Mouse (Mus musculus): ENCODE results near the gene Pigk. TPM values are rescaled to one million over a fixed set of nuclear protein-coding genes. Genes with fewer than 3 reads are reported as not detected.

Gene Pigk
- polyA plus RNA-seq, 1 experiment from 2014 or later, result 42.4 TPM

- H3K27me3 ChIP-seq (ENCODE audit: control insufficient read depth, insufficient read depth, low read length), result no peaks in the 10 kb centered on the region
- H3K4me2 ChIP-seq (ENCODE audit: low read depth), result no peak overlapping the region
- H3K27ac ChIP-seq (ENCODE audit: low read depth, low read length), result no peak overlapping the region
- no peak overlapping the region for H3K9ac ChIP-seq (ENCODE audit: low read length)
- no peak for DNase-seq (ENCODE audit: low spot score)
- 84% methylated on average over 11 of the region's 11 CpGs for WGBS
- H3K36me3 ChIP-seq (ENCODE audit: control insufficient read depth, insufficient read depth, low read length), result no peaks in the 10 kb centered on the region
- H3K4me1 ChIP-seq (ENCODE audit: control insufficient read depth, insufficient read depth, low read length), result no peaks in the 10 kb centered on the region
- ATAC-seq (ENCODE audit: insufficient read depth, low FRiP score, low TSS enrichment), result no peak
- no peak overlapping the region for H3K4me3 ChIP-seq (ENCODE audit: low read depth, low read length)
- no peaks in the 10 kb centered on the region for H3K9me3 ChIP-seq (ENCODE audit: control insufficient read depth, low read length)
Measured at GRCm38 (mm10) chr3:152947031-152947640, 233.2 kb downstream of the Pigk start.

- Histone ChIP-seq H3K4me2 (ENCODE audit: low read depth) (no peak overlapping the region), H3K27ac (ENCODE audit: low read depth, low read length) (no peak overlapping the region), H3K27me3 (ENCODE audit: control insufficient read depth, insufficient read depth, low read length) (no peaks in the 10 kb centered on the region), H3K4me1 (ENCODE audit: control insufficient read depth, insufficient read depth, low read length) (no peaks in the 10 kb centered on the region), H3K9ac (ENCODE audit: low read length) (no peak overlapping the region), H3K9me3 (ENCODE audit: control insufficient read depth, low read length) (no peaks in the 10 kb centered on the region), H3K36me3 (ENCODE audit: control insufficient read depth, insufficient read depth, low read length) (no peaks in the 10 kb centered on the region), H3K4me3 (ENCODE audit: low read depth, low read length) (no peak overlapping the region)
- ATAC-seq (ENCODE audit: insufficient read depth, low FRiP score, low TSS enrichment) (no peak), DNase-seq (ENCODE audit: low spot score) (no peak)
- 92% methylated on average over 7 of the region's 7 CpGs for WGBS
Measured at GRCm38 (mm10) chr3:152948556-152948955, 234.7 kb downstream of the Pigk start.

DNA sequence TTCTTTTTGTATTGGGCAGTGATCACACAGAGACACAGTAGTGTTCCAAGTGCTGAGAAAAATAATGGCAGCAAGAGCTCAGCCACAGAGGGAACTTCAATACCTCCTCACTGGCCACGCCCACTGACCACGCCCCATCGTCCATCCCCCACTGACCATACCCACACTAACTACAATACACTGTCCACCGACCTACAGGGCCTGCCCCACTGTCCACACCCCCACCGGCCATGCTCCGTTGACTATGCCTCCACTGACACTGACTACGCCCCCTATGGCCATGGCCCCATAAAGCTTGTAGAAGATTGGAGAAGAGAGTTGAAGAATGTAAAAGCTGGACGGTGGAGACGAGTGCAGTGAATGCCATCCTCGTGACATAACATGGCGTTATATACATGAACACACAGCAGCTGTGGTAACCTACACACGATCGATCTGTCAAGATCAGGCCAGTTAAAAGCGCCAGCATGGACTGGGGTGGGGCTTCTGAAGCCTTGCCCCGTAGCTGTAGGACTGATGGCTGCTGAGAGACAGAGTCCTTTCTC lies 235.4 kb downstream of the Pigk start:
- 88% methylated on average over 15 of the region's 15 CpGs for WGBS
- H3K36me3 ChIP-seq (ENCODE audit: control insufficient read depth, insufficient read depth, low read length), result no peaks in the 10 kb centered on the region
- DNase-seq (ENCODE audit: low spot score) (no peak), ATAC-seq (ENCODE audit: insufficient read depth, low FRiP score, low TSS enrichment) (no peak)
- no peak overlapping the region for H3K4me2 ChIP-seq (ENCODE audit: low read depth)
- no peak overlapping the region for H3K9ac ChIP-seq (ENCODE audit: low read length)
- H3K4me3 ChIP-seq (ENCODE audit: low read depth, low read length), result no peak overlapping the region
- H3K27me3 ChIP-seq (ENCODE audit: control insufficient read depth, insufficient read depth, low read length), result no peaks in the 10 kb centered on the region
- H3K9me3 ChIP-seq (ENCODE audit: control insufficient read depth, low read length), result no peaks in the 10 kb centered on the region
- H3K27ac ChIP-seq (ENCODE audit: low read depth, low read length), result no peak overlapping the region
- no peaks in the 10 kb centered on the region for H3K4me1 ChIP-seq (ENCODE audit: control insufficient read depth, insufficient read depth, low read length)

DNA sequence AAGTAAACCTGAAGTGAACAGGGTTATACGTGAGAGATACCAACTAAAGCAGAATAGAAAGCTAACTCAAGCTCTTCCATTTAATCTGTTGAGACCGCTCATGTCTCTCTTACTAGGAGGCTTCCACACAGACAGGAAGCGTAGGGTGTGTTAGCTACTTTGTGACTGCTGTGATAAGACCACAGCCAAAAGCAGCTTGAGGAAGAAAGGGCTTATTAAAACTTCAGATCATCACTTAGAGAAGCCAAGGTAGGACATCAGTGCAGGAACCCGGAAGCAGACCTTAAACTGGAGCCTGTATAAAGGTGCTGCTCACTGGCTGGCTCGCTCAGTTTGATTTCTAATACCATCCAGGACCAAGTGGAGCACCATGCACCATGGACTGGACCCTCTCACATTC lies 236.4 kb downstream of the Pigk start:
- Histone ChIP-seq H3K4me3 (ENCODE audit: low read depth, low read length) (no peak overlapping the region), H3K4me2 (ENCODE audit: low read depth) (no peak overlapping the region), H3K9me3 (ENCODE audit: control insufficient read depth, low read length) (no peaks in the 10 kb centered on the region), H3K27ac (ENCODE audit: low read depth, low read length) (no peak overlapping the region), H3K4me1 (ENCODE audit: control insufficient read depth, insufficient read depth, low read length) (no peaks in the 10 kb centered on the region), H3K36me3 (ENCODE audit: control insufficient read depth, insufficient read depth, low read length) (no peaks in the 10 kb centered on the region), H3K27me3 (ENCODE audit: control insufficient read depth, insufficient read depth, low read length) (no peaks in the 10 kb centered on the region), H3K9ac (ENCODE audit: low read length) (no peak overlapping the region)
- no peak for DNase-seq (ENCODE audit: low spot score)
- ATAC-seq (ENCODE audit: insufficient read depth, low FRiP score, low TSS enrichment), result no peak
- WGBS, result 93% methylated on average over 5 of the region's 5 CpGs

- Histone ChIP-seq H3K4me1 (ENCODE audit: control insufficient read depth, insufficient read depth, low read length) (no peaks in the 10 kb centered on the region), H3K27me3 (ENCODE audit: control insufficient read depth, insufficient read depth, low read length) (no peaks in the 10 kb centered on the region), H3K27ac (ENCODE audit: low read depth, low read length) (no peak overlapping the region), H3K4me3 (ENCODE audit: low read depth, low read length) (no peak overlapping the region), H3K4me2 (ENCODE audit: low read depth) (no peak overlapping the region), H3K36me3 (ENCODE audit: control insufficient read depth, insufficient read depth, low read length) (no peaks in the 10 kb centered on the region), H3K9ac (ENCODE audit: low read length) (no peak overlapping the region), H3K9me3 (ENCODE audit: control insufficient read depth, low read length) (no peaks in the 10 kb centered on the region)
- DNase-seq (ENCODE audit: low spot score) (no peak), ATAC-seq (ENCODE audit: insufficient read depth, low FRiP score, low TSS enrichment) (no peak)
- WGBS, result 93% methylated on average over 9 of the region's 9 CpGs
Measured at GRCm38 (mm10) chr3:152950914-152951313, 237.0 kb downstream of the Pigk start.

DNA sequence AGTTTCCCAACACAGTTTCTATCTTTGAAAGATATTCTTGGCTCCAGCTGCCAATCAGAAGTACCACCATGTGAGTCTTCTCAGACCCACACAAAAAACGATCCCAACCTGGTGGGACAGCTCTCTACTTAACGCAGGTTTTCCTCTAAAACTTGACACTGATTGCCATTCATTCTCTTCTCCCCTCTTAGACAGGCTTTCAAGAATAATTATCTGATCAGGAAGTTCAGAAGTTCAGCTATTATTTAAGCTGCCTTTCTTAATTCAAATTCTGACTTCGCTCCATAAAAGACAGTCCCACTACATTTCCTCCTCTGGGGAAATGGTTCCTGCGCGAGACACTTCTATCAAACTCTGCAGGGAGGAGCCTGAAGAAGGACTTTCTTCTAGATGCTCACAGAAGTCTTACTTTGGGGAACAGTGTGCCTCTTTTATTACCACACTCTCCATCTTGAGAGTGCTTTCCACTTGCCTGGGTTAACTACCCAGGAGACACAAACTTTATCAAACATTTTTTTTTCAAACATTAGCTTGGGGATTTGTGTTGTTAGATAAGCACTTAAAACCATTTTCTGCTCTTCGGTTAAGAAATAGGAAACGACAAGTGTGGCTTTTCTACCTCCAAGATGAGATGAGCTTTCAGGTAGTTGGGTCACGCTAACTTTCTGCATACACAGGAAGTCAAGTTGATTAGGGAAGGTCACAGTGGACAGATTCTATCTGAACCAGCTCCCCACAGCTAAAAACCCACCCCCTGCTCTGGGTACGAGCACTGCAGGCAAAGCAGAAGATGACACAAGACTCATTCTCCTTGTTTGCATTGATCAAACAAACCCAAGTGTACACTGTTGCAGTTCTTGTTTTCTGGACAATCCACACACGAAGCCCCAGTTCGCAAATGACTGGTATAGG lies 238.0 kb downstream of the Pigk start:
- Histone ChIP-seq H3K27me3 (ENCODE audit: control insufficient read depth, insufficient read depth, low read length) (no peaks in the 10 kb centered on the region), H3K9me3 (ENCODE audit: control insufficient read depth, low read length) (no peaks in the 10 kb centered on the region), H3K9ac (ENCODE audit: low read length) (no peak overlapping the region), H3K36me3 (ENCODE audit: control insufficient read depth, insufficient read depth, low read length) (no peaks in the 10 kb centered on the region), H3K27ac (ENCODE audit: low read depth, low read length) (no peak overlapping the region), H3K4me2 (ENCODE audit: low read depth) (no peak overlapping the region), H3K4me3 (ENCODE audit: low read depth, low read length) (no peak overlapping the region), H3K4me1 (ENCODE audit: control insufficient read depth, insufficient read depth, low read length) (no peaks in the 10 kb centered on the region)
- 82% methylated on average over 11 of the region's 11 CpGs for WGBS
- ATAC-seq (ENCODE audit: insufficient read depth, low FRiP score, low TSS enrichment), result no peak
- DNase-seq (ENCODE audit: low spot score), result no peak

- WGBS, result 79% methylated on average over 5 of the region's 5 CpGs
- no peak for ATAC-seq (ENCODE audit: insufficient read depth, low FRiP score, low TSS enrichment)
Measured at GRCm38 (mm10) chr3:152956038-152956437, 242.1 kb downstream of the Pigk start.

DNA sequence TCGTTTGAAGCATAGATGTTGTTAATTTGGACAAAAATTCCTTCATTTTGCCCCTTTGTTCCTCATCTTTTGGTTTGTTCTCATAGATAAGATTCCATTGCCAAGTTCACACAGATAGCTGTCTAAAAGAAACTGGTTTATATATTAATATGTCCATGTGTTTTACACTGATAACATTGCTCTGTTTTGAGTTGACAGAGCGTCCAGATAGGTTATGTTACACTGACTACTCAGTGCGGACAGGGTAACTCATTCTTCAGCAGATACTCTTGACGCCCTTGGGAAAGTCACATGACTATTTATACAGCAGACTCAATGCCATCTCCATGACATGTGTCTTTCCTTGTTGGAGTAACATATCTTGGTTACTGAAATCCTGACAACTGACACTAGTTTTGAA lies 242.9 kb downstream of the Pigk start:
- no peak overlapping the region for H3K9ac ChIP-seq (ENCODE audit: low read length)
- no peaks in the 10 kb centered on the region for H3K27me3 ChIP-seq (ENCODE audit: control insufficient read depth, insufficient read depth, low read length)
- ATAC-seq (ENCODE audit: insufficient read depth, low FRiP score, low TSS enrichment) (no peak), DNase-seq (ENCODE audit: low spot score) (no peak)
- H3K36me3 ChIP-seq (ENCODE audit: control insufficient read depth, insufficient read depth, low read length), result no peaks in the 10 kb centered on the region
- H3K9me3 ChIP-seq (ENCODE audit: control insufficient read depth, low read length), result no peaks in the 10 kb centered on the region
- 88% methylated on average over 4 of the region's 4 CpGs for WGBS
- H3K4me2 ChIP-seq (ENCODE audit: low read depth), result no peak overlapping the region
- H3K4me3 ChIP-seq (ENCODE audit: low read depth, low read length), result no peak overlapping the region
- H3K27ac ChIP-seq (ENCODE audit: low read depth, low read length), result no peak overlapping the region
- H3K4me1 ChIP-seq (ENCODE audit: control insufficient read depth, insufficient read depth, low read length), result no peaks in the 10 kb centered on the region

More at GRCm38 (mm10) chr3:152956038-152956437, 242.1 kb downstream of the Pigk start:
- no peak for DNase-seq (ENCODE audit: low spot score)
- Histone ChIP-seq H3K4me3 (ENCODE audit: low read depth, low read length) (no peak overlapping the region), H3K9me3 (ENCODE audit: control insufficient read depth, low read length) (no peaks in the 10 kb centered on the region), H3K4me1 (ENCODE audit: control insufficient read depth, insufficient read depth, low read length) (no peaks in the 10 kb centered on the region), H3K27me3 (ENCODE audit: control insufficient read depth, insufficient read depth, low read length) (no peaks in the 10 kb centered on the region), H3K36me3 (ENCODE audit: control insufficient read depth, insufficient read depth, low read length) (no peaks in the 10 kb centered on the region), H3K9ac (ENCODE audit: low read length) (no peak overlapping the region), H3K27ac (ENCODE audit: low read depth, low read length) (no peak overlapping the region), H3K4me2 (ENCODE audit: low read depth) (no peak overlapping the region)

Data from neural tube, embryonic 11.5 days (tissue).